Mouse (Mus musculus) 416B (cell line): Measurements from ENCODE around the gene Agap1.
A peak's percentile ranks its signal among the peaks of the same experiment; 100 is the strongest.

Source experiments
- DNase-seq: peaks from one replicate; pipeline ENCODE4 v3.0.0; 2011; ENCODE audit warnings: low read depth

Agap1 gene

DNA sequence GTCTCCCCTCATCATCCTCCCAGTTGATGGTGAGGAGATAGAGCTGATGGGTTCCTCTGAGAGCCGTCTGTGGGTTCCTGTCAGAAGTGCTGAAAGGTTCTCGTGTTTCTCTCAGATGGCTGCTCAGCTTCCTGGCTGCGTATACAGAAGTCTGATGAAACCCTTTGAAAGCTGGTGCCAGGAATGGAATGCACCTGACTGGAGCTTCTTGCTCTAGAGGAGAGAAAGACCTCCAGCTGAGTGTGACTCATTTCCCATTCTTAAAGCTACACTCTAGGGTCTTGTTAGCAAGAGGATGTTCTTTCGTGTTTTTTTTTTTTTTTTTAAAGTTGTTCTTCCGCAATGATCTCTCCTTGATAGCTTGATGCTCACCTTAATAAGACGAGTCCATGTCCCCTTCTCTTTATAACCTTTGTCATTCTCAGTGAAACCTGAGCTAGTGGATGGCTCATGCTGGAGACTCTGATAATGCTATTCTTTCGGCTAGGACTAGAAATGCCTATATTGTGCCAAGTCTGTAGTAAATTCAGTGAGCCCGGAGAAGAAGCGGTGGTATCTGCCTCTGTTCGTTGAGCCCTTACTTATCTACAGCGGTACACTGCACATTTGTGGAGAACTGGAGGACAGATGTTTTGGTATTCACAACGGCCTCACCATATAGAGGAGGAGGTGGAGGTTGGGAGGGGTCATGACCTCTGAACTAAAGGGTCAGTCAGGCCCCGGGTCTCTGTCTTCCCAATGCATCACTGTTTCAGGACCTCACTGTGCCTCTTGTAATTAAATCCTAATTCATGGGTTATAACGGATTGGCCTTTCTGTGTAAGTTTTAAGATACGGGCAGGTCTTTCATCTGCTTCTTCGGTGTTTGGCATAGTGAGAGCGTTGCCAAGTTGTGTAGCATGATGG, 2.8 kb downstream of the Agap1 start:
- peak; percentile 91 for DNase-seq

DNA sequence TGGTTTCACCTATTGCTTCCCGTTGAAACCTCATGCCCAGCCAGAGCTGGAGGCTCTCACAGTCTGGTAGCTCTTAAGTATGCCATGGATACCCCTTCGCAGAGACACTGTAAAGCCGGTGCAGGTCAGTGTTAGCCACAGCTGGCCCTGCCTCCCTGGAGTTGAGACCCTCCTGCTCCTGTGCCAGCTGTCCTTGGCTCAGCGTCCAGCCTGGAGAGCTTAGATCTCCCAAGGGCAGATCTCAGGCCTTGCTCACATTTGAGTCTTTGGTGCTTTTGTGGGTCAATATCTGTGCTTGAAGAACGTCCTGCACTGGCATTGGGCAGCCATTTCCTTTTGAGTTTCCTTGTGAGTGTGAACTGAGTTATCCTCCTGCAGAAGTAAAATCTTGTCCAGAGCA, 7.3 kb downstream of the Agap1 start:
- no peak for DNase-seq

DNA sequence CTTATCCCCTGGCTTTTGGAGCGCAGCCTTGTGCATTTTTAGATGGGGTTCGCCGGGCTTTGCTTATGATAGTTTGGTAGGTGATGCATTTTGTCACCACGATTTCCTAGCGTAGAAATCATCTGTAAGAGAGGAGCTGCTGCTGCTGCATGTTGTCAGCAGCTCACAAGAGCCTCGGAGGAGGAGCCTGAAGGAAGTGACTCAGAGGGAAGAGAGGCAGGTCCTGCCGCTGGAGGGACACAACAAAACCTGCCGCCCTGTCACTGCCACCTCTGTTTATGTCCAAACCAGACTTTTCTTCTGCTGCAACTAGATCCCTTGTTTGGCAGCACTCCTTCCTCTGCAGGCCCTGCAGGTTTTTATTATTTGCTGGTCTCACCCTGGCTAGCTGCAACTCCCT, 8.5 kb downstream of the Agap1 start:
- DNase-seq, result peak; percentile 83

DNA sequence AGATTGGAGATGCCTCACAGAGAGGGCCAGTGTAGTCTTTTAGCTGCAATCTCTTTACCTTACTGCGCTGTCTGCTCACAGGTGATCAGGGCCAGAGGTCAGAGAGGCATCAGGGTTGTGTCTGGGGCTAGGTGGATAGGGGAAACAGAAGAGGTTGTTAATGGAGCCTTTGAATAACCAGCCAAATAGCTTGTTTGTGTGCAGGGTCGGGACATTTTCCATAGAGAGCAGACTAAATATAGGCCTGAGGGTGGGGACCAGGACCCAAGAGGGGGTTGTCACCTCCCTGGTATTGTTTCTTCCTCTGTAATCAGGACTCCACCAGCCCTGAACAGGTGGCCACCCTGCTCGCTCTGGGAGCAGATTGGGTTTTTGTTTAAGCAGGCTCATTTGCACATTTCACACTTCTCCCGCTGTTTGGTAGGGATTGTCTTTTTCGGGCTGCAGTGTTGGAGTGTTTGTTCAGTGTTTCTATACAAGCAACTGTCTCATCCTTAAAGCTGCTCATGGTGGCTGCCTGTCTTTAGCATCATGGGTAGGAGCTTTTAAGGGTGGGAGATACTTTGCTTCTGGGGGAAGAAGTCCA, 10.9 kb downstream of the Agap1 start:
- DNase-seq, result no peak

DNA sequence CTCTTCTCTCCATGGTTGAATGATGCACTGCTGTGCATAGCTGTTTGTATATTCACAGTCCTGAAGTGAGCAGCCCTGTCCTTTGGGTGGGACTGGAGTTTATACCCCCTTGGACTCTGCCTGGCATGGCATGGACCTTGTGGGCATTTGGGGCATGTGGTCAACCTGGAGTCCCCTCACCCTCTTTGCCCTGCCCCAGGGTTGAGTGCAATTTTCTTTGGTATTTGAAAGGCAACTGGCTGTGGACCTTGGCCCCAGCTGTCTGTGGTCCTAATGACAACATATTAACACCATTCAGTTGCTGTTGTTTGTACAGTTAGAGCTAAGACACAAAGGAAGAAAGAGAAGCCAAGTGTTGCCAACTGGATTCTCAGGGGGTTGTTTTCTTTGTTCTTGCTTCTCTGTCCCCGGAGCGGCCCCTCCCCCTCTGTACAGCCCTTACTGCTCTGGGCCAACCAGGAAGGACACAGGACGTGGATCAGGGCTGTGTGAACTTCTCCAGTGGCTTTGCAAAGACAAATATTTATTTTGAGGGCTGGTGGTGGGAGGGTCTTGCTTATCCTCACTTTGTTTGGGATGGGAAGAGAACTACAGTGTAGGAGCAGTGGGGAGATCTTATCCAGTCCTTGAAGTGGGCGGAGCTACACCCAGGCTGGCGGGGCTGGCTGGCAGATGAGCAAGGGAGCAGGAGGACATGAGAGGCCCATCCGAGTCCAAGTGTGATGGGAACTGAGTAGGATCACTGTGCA, 12.9 kb downstream of the Agap1 start:
- DNase-seq, result no peak

DNA sequence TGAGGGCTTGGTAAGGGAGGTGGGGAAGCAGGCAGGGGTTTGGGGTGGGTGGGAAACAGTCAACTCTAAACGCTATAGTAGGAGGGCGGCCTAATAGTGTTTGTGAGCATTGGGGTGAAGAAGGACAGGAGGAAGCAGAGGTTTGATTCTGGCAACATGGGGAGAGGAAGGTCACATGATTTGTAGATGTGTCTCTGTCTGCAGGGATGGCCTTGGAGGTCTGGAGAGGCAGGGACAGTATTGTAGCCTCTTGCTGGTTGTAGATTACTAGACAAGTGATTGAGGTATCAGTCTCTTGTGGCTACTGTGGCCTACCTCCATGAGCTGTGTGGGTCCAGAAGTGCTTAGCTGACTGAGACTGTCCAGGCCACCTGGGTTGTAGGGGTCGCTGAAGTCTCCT, 13.5 kb downstream of the Agap1 start:
- no peak for DNase-seq

DNA sequence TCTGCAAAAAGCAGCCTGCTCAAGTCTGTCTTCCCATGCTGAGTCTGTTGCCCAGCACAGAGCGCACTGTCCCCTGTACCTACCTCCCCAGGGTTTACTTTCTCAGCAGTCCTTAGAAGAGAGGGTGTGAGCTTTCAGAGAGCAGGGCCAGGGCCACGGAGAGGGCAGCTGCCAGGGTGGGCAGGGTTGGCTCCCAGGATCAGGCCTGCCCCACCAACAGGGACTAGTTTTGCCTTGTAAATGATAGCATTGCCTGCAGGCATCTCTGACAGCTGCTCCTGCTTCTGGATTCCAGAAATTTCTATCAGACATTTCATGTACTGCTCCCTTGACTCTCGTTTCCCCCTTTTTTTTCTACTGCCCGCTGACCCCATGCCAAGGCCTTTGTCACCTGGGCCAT, 16.8 kb downstream of the Agap1 start:
- no peak for DNase-seq

DNA sequence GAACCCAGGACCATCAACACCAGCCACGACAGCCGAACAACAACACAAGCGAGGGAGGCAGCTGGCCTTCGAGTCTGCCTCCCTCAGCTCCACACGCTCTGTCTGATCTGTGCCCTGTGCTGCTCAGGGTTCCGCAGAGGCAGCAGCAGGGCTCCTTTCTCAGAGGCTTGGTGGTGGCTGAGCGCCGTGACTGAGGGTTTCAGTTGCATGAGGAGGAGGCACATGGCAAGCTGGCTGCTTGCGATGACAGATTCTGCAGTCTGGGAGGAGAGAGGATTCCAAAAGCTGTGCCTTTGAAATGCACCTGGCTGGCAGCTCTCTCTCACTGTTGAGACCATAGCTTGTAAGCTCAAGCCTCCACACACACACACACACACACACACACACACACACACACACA, 17.3 kb downstream of the Agap1 start:
- DNase-seq, result no peak

DNA sequence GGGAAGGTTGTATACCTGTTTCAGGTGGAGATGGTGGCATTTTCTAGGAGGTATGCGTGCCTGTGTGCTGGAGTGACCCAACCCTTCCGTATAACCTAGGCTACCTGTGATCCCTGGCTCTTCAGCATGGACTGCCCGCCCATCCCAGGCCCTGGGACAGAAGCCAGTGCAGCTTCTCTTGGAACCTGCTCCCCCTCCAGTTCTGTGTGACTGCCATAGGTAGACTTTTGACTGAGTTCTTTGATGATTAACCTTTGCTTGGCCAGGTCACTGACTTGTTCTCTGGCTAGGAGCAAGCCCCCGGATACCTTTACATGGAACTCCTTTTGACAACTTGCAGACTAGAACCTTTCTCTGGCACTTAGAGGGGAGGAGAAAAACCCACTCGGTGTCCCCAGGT, 19.3 kb downstream of the Agap1 start:
- no peak for DNase-seq

DNA sequence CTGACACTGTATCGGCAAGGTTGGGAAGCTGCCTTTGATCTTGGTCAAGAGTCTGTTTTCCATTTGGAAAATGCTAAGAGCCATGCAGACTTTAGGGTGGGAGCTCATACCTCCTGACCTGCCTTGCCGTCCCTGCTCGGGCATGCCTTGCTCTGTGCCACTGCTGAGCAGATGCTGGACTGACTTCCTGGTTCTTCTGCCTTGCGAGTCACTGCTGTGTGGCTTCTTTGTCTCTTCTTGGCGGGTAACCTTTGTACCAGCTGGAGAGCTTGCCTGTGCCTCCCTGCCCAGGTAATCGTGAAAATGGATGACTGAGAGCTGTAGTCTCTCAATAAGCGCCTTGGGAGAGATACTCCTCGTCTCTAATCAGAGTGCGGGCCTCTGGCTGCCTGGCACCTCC, 20.2 kb downstream of the Agap1 start:
- no peak for DNase-seq

DNA sequence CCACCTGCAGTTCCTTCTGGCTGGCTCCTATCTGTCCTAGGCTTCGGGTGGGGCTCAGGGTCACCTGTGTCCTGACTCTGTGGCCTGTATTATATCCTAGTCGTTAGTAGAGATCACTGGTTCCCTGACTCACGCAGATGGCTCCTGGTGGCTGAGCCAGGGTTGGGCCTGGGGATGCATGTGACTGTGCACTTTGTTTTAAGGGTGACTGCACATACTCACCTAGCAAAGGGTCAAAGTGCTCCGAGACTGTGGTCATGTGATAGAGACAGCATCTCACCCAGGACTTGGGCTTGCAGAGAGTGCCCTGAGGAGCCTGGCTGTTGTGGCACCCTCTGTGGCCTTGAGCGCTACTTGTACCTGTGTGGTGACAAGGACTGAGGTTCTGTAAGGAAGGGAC, 22.4 kb downstream of the Agap1 start:
- no peak for DNase-seq

DNA sequence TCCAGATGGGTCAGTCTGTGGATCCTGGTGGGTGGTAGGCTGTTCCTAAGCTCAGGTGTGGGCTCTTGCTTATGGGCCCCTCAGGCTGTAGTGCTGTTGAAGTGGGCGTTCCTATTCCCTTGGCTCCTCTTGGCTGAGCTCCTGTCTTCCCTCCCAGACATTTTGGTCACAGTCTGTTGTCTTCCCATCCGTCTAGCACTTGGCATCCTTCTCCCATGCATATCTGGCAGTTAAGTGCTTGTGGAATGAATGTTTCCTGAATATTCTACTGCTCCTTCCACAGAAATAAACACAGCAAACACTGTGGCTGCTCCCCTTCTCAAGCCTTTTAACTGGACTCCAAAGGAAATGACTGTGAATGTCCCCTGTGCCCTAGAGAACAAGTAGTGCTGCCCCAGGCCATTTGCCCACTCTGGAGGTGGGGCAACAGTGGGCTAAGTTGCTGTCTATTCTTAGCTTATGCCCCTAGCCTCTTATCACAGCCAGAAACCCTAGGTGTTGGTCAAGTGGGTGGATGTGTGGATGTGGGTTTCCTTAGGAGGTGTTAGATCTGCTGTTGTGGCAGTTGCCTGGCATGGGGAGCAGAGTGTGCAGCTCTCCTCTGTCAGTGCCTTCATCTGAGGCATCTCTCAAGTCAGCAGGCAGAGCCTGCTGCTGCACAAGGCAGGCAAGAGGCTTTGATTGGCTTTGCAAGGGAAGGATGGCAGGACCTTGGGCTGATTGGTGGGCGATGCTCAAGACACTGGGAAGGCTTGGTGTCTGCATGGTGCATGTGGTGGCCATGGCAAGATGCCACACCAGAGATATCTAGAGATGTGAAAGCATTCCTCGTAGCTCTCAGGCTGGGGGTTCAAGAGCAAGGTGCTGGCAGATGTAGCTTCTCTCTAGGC, 24.2 kb downstream of the Agap1 start:
- peak; percentile 28 for DNase-seq

DNA sequence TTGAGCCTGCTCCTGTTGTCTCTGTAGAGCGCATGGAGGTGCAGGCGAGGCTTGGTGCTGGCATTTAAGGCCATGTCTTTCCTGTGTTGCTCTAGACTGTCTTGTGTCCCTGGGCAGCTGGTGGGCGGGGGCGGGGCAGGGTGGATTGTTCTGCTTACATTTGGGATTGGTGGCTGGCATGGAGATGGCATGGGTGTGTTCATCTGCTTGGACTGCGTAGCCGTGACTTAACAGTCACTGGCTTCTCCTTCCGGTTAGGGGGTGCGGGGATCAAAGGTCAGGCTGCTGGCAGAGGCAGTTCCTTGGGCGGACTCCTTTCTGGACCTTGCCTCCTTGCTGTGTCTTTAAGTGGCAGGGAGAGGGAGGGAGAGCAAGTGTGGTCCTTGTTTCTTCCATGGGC, 26.5 kb downstream of the Agap1 start:
- DNase-seq, result no peak

DNA sequence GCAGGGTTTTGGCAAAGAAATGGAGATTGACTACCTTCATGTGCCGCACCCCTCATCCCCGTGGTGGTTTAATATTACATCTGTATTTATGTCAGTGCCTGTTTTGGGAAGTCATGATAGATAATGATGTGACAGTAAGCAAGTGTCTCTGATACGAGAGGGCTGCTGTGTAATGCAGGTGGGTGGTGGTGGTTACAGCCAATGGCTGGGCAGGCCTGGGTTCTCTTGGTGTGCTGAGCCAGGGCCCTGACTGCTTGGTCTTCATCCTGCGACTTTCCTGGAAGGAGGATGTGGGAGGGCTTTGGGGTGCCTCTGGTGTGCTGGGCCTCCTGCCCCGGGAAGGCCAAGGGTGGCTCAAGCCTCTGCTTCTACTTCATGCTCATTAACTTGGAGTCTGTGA, 28.2 kb downstream of the Agap1 start:
- DNase-seq, result no peak

DNA sequence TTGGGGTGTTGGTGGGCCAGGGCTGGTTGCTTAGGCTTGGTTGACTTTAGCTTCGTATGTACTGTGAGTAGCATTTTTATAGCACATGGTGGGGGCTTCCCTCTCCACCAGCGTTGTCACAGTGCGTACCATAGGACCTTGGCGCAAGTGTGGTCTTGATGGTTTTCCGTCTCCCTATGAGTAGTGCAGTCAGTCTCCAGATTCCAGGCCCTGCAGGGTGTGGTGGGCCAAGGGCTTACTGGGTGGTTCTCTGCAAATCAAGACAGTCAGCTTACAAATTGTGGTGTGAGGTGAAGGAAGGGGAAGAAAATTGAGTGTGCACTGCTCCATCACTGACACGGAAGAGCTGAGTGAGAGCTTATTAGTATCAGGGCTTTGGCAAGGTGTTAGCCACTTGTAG, 32.3 kb downstream of the Agap1 start:
- no peak for DNase-seq

DNA sequence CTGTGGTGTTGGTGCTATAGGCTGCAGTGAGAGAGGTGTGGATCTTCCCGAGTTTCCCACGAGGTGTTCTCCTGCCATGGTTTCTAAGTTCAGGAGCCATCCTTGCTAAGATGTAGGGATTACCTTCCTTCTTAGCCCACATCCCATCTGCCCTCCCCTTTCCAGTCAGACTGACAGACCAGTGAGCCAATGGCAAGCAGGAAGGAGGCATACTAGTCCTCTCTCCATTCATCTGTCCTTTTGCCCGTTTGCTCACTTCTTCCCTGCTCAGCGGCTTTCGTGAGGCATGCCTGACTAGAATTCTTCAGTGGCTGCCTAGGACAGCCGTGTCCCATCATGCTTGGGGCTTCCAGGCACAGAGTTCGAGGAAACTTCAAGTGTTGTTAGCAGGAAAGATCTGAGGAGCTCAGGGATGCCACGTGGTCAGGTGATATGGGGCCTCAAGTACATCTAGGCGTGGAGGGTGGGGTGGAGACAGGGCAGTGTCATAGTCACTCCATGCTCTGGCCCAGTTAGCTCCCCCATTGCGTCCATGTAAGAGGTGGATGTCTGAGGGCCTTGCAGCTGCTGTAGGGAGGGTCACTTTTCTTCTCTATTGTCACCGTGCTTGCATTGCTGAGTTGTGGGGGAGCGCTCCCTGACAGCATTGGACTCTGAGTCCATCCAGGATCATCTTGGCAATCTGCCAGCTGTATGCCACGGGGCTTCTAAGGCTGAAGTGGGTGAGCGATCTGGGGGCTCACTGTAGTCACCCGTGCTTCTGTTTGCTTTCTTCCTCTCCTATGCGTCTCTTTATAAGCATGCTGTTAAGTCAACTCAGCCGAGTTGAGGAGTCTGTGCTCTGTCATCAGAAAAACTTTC, 34.7 kb downstream of the Agap1 start:
- no peak for DNase-seq

DNA sequence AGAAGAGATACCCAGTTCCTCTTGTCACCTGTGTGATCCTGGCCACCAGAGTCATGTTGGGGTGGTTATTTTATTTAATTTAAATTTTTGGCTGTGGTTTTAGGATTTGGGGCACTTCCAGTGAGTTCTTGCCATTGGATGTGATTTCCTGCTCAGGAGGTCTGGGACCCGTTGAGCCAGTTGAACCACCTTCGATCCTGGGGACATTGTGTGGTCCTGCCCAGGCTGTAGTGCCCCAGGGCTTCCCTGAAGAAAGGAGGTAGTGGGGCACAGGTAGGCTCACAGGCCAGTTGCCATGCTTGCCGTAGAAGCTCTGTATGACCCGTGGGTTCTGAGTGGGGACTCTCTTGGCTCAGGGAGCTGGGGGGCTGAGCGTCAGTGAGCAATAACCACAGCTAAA, 38.6 kb downstream of the Agap1 start:
- no peak for DNase-seq

DNA sequence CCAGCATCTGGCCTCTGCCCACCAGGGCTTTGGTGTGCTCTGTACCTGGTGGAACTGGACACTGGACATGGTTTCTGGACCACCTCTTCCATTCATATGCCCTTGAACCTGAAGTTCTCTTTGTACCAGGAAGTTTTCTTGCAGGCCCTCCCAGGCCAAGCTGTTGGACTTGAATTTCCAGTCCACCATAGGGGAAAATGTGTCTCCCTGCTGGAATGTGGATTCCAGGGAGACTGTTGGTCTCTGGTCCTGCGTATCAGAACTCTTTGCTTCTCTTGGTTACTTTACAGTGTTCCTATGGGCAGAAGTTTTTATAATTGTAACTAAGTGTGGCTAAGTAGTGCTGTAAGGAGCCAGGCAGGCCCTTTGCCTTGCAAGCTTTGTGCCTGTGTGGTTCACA, 40.2 kb downstream of the Agap1 start:
- DNase-seq, result no peak

DNA sequence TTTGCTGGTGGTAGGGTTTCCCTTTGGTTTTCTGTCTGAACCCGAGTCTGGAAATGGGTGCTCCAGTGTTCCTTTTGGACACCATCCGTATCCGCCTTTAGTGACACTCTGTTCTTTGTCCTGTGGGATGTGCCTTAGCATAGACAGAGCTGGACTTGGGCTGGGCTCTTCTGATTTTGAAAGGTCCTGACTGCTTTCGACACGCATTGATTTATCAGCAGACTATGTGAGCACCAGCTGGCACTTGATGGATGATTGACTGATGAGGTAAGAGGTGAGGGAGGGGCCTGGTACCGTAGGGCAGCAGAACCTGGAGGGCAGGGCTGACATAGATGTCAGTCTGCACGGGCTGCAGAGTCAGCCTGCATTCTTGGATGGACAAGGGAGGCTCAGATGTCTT, 41.6 kb downstream of the Agap1 start:
- DNase-seq, result no peak

DNA sequence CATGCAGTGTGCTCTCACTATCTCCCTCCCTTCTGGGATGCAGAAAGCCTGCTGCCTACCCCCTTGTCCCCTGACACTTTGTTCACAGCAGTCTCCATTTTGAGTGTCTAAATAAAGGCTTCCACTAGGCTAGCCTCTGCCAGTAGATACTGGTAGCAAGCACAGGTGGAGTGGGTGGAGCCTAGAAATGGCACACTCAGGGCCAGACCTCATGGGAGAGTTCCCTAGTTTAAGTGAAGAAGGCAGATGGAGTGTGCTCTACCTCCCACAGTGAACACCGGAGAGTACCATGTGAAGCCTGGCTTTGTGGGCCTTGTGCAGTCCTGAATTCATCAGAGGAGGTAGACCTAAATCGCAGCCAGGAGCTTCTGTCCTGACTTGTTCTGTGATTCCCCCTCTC, 46.3 kb downstream of the Agap1 start:
- no peak for DNase-seq

DNA sequence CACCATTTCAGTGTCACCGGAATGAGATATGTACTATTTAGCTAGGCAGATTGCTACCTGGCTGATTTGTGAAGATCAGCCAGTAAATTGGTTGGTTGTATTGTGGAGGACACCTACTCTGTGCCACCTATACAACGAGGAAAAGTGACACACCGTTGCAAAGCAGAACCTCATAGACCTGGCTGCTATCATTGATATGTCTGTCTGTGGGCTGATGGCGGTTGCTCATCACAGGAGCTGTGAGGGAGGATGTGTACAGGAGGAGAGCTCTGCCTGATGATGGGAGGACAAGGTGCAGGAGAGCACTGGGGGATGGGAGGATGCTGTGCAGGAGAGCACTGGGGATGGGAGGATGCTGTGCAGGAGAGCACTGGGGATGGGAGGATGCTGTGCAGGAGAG, 46.7 kb downstream of the Agap1 start:
- DNase-seq, result no peak
